Mouse (Mus musculus): ENCODE measurements around the gene Fndc8. TPM values are rescaled to one million over a fixed set of nuclear protein-coding genes. Genes with fewer than 3 reads are reported as not detected.

Gene Fndc8
- total and polyA plus RNA-seq, 3 experiments: 0.08 to 0.36 TPM; not detected in 1

DNA sequence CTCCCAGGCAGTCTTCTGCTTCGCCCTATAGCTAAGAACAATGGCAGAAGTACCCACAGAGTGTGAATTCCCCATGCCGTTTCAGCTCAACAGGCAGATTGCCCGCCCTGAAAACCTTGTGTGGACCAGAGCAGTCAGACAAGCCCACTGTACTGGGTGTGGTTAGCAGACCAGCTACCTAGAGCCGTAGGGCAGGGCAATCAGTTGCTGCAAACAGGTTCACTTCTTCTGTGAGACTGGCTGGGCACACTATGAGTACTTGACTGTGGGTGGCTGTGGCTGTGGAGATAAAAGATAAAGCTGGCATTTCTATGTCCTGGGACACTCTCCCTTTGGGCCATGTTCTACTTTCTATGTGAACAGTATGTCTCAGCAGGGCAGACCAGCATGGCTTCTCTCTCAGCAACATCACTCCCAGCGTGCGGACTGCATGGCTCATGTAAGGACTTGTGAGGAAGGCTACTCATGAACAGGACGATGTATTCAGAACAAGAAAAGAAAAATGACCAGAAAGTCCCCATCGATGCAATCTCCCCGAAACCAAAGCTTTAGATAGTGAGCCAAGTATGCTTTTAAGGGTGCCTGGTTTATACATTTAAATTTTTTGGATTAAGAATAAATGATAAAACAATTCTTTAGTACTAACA is 36.5 kb upstream of the Fndc8 start:
- TF ChIP-seq MEF2A (IDR thresholded peaks at IDR 0.05; ENCODE audit: borderline replicate concordance, low read depth, low read length) (peak; percentile 32; the same call in 1 of the 2 replicates), IRF4 (IDR thresholded peaks at IDR 0.05; ENCODE audit: low read depth, low read length) (peak; percentile 48; the same call in 1 of the 2 replicates), ZC3H11A (IDR thresholded peaks at IDR 0.05; ENCODE audit: low read depth, low read length) (no peak), ZMIZ1 (IDR thresholded peaks at IDR 0.05; ENCODE audit: low read depth, low read length) (no peak), CHD1 (IDR thresholded peaks at IDR 0.05; ENCODE audit: low read depth, low read length) (peak; percentile 25; the same call in 1 of the 2 replicates), MXI1 (IDR thresholded peaks at IDR 0.05; ENCODE audit: low read depth, low read length) (peak; percentile 71; the same call in 1 of the 2 replicates), BHLHE40 (IDR thresholded peaks at IDR 0.05; ENCODE audit: low read depth, low read length) (0 out of 2 replicates have a peak, but pooled peaks have one; percentile 20), TCF12 (IDR thresholded peaks at IDR 0.05; ENCODE audit: low read depth, low read length) (no peak), SIN3A (IDR thresholded peaks at IDR 0.05; ENCODE audit: low read length) (0 out of 2 replicates have a peak, but pooled peaks have one; percentile 32)
- Histone ChIP-seq H3K9ac (ENCODE audit: insufficient read depth, low read depth) (no peak overlapping the region), H3K79me2 (replicated peaks; ENCODE audit: control insufficient read depth, extremely low read depth, insufficient read depth, poor library complexity, severe bottlenecking) (peaks cover 19% of the 10 kb centered on the region; the same call in 1 of the 2 replicates), H3K27me3 (replicated peaks) (no peaks in the 10 kb centered on the region), H3K4me3 (replicated peaks in 1 of 3; ENCODE audit: low read depth in 2 of 3, low read length in 2 of 3, poor library complexity in 1 of 3) (no peak overlapping the region), H3K4me1 (ENCODE audit: control insufficient read depth in 1 of 2, insufficient read depth in 2 of 2) (no peaks in the 10 kb centered on the region; a peak in 1 of 4 replicates), H3K9me3 (replicated peaks; ENCODE audit: low read length) (peaks cover 3% of the 10 kb centered on the region), H3K4me2 (ENCODE audit: insufficient read depth, low read depth, poor library complexity, severe bottlenecking) (no peak overlapping the region), H3K36me3 (replicated peaks in 1 of 2; ENCODE audit: control insufficient read depth in 1 of 2, insufficient read depth in 1 of 2, low read length in 1 of 2) (no peaks in the 10 kb centered on the region), H3K27ac (ENCODE audit: insufficient read depth, low read depth) (peak overlapping the region; percentile 63)
- no peak for DNase-seq (ENCODE audit: extremely low read depth)
- dilution Hi-C loops (cut with MboI; ENCODE audit: extremely low pct_ligation_motif_present, extremely low pct_unique_long_range_greater_than_20kb, low sequenced_read_pairs) (no loop called here), in situ Hi-C loops (cut with MboI; ENCODE audit: low pct_ligation_motif_present, low pct_unique_long_range_greater_than_20kb, low sequenced_read_pairs) (no loop called here)

- no peaks in the 10 kb centered on the region; a peak in 1 of 4 replicates for H3K4me1 ChIP-seq (ENCODE audit: control insufficient read depth in 1 of 2, insufficient read depth in 2 of 2)
- H3K9ac ChIP-seq (ENCODE audit: insufficient read depth, low read depth): no peak overlapping the region
- H3K4me3 ChIP-seq (replicated peaks in 1 of 3; ENCODE audit: low read depth in 2 of 3, low read length in 2 of 3, poor library complexity in 1 of 3): no peak overlapping the region
- no peak for DNase-seq (ENCODE audit: extremely low read depth)
- H3K79me2 ChIP-seq (replicated peaks; ENCODE audit: control insufficient read depth, extremely low read depth, insufficient read depth, poor library complexity, severe bottlenecking): peaks cover 19% of the 10 kb centered on the region; the same call in 1 of the 2 replicates
- dilution Hi-C loops (cut with MboI; ENCODE audit: extremely low pct_ligation_motif_present, extremely low pct_unique_long_range_greater_than_20kb, low sequenced_read_pairs) (no loop called here), in situ Hi-C loops (cut with MboI; ENCODE audit: low pct_ligation_motif_present, low pct_unique_long_range_greater_than_20kb, low sequenced_read_pairs) (no loop called here)
- H3K27me3 ChIP-seq (replicated peaks): no peaks in the 10 kb centered on the region
- H3K9me3 ChIP-seq (replicated peaks; ENCODE audit: low read length): peaks cover 3% of the 10 kb centered on the region
- peak overlapping the region; percentile 31 for H3K27ac ChIP-seq (ENCODE audit: insufficient read depth, low read depth)
- no peak for TF ChIP-seq RCOR1 (conservative IDR thresholded peaks at IDR 0.05; ENCODE audit: low read depth, low read length)
- TF ChIP-seq UBTF (IDR thresholded peaks at IDR 0.05; ENCODE audit: low read depth, low read length): 0 out of 2 replicates have a peak, but pooled peaks have one; percentile 65
- no peak for TF ChIP-seq SIN3A (IDR thresholded peaks at IDR 0.05; ENCODE audit: low read length)
- 0 out of 2 replicates have a peak, but pooled peaks have one; percentile 14 for TF ChIP-seq TCF12 (IDR thresholded peaks at IDR 0.05; ENCODE audit: low read depth, low read length)
- TF ChIP-seq IRF4 (IDR thresholded peaks at IDR 0.05; ENCODE audit: low read depth, low read length): no peak
- no peak for TF ChIP-seq NELFE (IDR thresholded peaks at IDR 0.05; ENCODE audit: low read depth, low read length)
- no peak for TF ChIP-seq MAFK (IDR thresholded peaks at IDR 0.05; ENCODE audit: insufficient replicate concordance, low read length)
- TF ChIP-seq ELF1 (IDR thresholded peaks at IDR 0.05; ENCODE audit: low read depth, low read length): no peak
- no peak for TF ChIP-seq ETS1 (conservative IDR thresholded peaks at IDR 0.05; ENCODE audit: low read depth, low read length)
- TF ChIP-seq SMC3 (IDR thresholded peaks at IDR 0.05; ENCODE audit: low read depth, low read length): no peak
- TF ChIP-seq ZNF384 (IDR thresholded peaks at IDR 0.05; ENCODE audit: low read depth, low read length): peak; percentile 52; the same call in 1 of the 2 replicates
- no peak for TF ChIP-seq USF1 (IDR thresholded peaks at IDR 0.05; ENCODE audit: low read depth, low read length)
- TF ChIP-seq CHD2 (IDR thresholded peaks at IDR 0.05; ENCODE audit: low read length): no peak
- TF ChIP-seq HCFC1 (IDR thresholded peaks at IDR 0.05; ENCODE audit: low read depth, low read length): no peak
- TF ChIP-seq KAT2A (IDR thresholded peaks at IDR 0.05; ENCODE audit: insufficient replicate concordance, low read length): no peak
- no peak for TF ChIP-seq USF2 (conservative IDR thresholded peaks at IDR 0.05; ENCODE audit: low read depth, low read length)
- no peak for TF ChIP-seq JUN (IDR thresholded peaks at IDR 0.05; ENCODE audit: insufficient read depth, low read depth, low read length)
- TF ChIP-seq BHLHE40 (IDR thresholded peaks at IDR 0.05; ENCODE audit: low read depth, low read length): no peak; the same call in 1 of the 2 replicates
- TF ChIP-seq E2F4 (IDR thresholded peaks at IDR 0.05; ENCODE audit: insufficient replicate concordance, low read depth, low read length): no peak
- TF ChIP-seq GABPA (IDR thresholded peaks at IDR 0.05; ENCODE audit: insufficient replicate concordance, low read depth, low read length): no peak
- no peak; the same call in 1 of the 2 replicates for TF ChIP-seq MEF2A (IDR thresholded peaks at IDR 0.05; ENCODE audit: borderline replicate concordance, low read depth, low read length)
- no peak for TF ChIP-seq MYC (IDR thresholded peaks at IDR 0.05; ENCODE audit: low read depth, low read length)
- TF ChIP-seq EP300 (IDR thresholded peaks at IDR 0.05; ENCODE audit: low read length): 0 out of 2 replicates have a peak, but pooled peaks have one; percentile 17
- peak; percentile 45; the same call in 1 of the 2 replicates for TF ChIP-seq CHD1 (IDR thresholded peaks at IDR 0.05; ENCODE audit: low read depth, low read length)
- TF ChIP-seq MXI1 (IDR thresholded peaks at IDR 0.05; ENCODE audit: low read depth, low read length): peak; percentile 59; the same call in 1 of the 2 replicates
- no peak for TF ChIP-seq CTCF (conservative IDR thresholded peaks at IDR 0.05 in 1 of 2, IDR thresholded peaks at IDR 0.05 in 1 of 2; ENCODE audit: low read depth in 2 of 2, low read length in 2 of 2)
- no peak for TF ChIP-seq ZMIZ1 (IDR thresholded peaks at IDR 0.05; ENCODE audit: low read depth, low read length)
- H3K4me2 ChIP-seq (ENCODE audit: insufficient read depth, low read depth, poor library complexity, severe bottlenecking): no peak overlapping the region
- no peaks in the 10 kb centered on the region for H3K36me3 ChIP-seq (replicated peaks in 1 of 2; ENCODE audit: control insufficient read depth in 1 of 2, insufficient read depth in 1 of 2, low read length in 1 of 2)
Measured at GRCm38 (mm10) chr11:82856032-82856431, 35.9 kb upstream of the Fndc8 start.

Measured in CH12.LX (cell line).